Mouse (Mus musculus) stomach, postnatal 0 days (tissue): ENCODE results near the gene Tceanc.

Source experiments
- CTCF ChIP-seq: IDR thresholded peaks from 2 replicates; pipeline ENCODE4 v1.5.1; 2016; ENCODE audit warnings: antibody characterized with exemption, low read depth, mild to moderate bottlenecking, moderate library complexity
- EP300 ChIP-seq: optimal IDR thresholded peaks from 2 replicates; pipeline ENCODE3; 2016; ENCODE audit warnings: antibody characterized with exemption

GRCm38 (mm10) chrX:166453532-166453931 lies 64.8 kb downstream of the Tceanc start:
- no peak for TF ChIP-seq CTCF
- no peak for TF ChIP-seq EP300
